Mouse (Mus musculus): ENCODE measurements at regions not wholly inside any gene's neighbourhood (a gene's known extent, or its start where the extent isn't known, plus 50 kb on each side); places are given as distances from the start of the nearest gene placed in this dataset.

GRCm38 (mm10) chr4:84149149-84150050, 525.7 kb downstream of the Bnc2 start:
- Histone ChIP-seq H3K4me1 (ENCODE audit: control insufficient read depth in 1 of 2, insufficient read depth in 2 of 2, low read length in 2 of 2) (no peaks in the 10 kb centered on the region), H3K27ac (ENCODE audit: control insufficient read depth, low read depth, low read length) (no peak overlapping the region), H3K9ac (ENCODE audit: control insufficient read depth, low read depth, low read length, poor library complexity, severe bottlenecking) (no peak overlapping the region), H3K4me3 (ENCODE audit: control insufficient read depth in 1 of 2, insufficient read depth in 1 of 2, low read depth in 2 of 2, low read length in 2 of 2) (no peak overlapping the region), H3K9me3 (replicated peaks; ENCODE audit: insufficient read depth, low read length) (no peaks in the 10 kb centered on the region), H3K27me3 (ENCODE audit: control insufficient read depth in 1 of 2, insufficient read depth in 2 of 2, low read length in 2 of 2) (no peaks in the 10 kb centered on the region), H3K79me2 (ENCODE audit: control insufficient read depth, insufficient read depth, low read length, poor library complexity) (no peaks in the 10 kb centered on the region), H3K36me3 (ENCODE audit: control insufficient read depth in 1 of 2, insufficient read depth in 2 of 2, low read length in 2 of 2) (no peaks in the 10 kb centered on the region)
- TF ChIP-seq ZNF384 (IDR thresholded peaks at IDR 0.05; ENCODE audit: low read depth, low read length) (no peak), RCOR1 (IDR thresholded peaks at IDR 0.05; ENCODE audit: low read depth, low read length) (no peak)
- no peak for DNase-seq (ENCODE audit: low read depth, low spot score)

GRCm38 (mm10) chr4:84150698-84151097, 524.4 kb downstream of the Bnc2 start:
- H3K9me3 ChIP-seq (replicated peaks; ENCODE audit: insufficient read depth, low read length), result no peaks in the 10 kb centered on the region
- H3K9ac ChIP-seq (ENCODE audit: control insufficient read depth, low read depth, low read length, poor library complexity, severe bottlenecking), result no peak overlapping the region
- H3K4me1 ChIP-seq (ENCODE audit: control insufficient read depth in 1 of 2, insufficient read depth in 2 of 2, low read length in 2 of 2), result no peaks in the 10 kb centered on the region
- H3K27me3 ChIP-seq (ENCODE audit: control insufficient read depth in 1 of 2, insufficient read depth in 2 of 2, low read length in 2 of 2), result no peaks in the 10 kb centered on the region
- no peaks in the 10 kb centered on the region for H3K79me2 ChIP-seq (ENCODE audit: control insufficient read depth, insufficient read depth, low read length, poor library complexity)
- no peak overlapping the region for H3K4me3 ChIP-seq (ENCODE audit: control insufficient read depth in 1 of 2, insufficient read depth in 1 of 2, low read depth in 2 of 2, low read length in 2 of 2)
- no peak for DNase-seq (ENCODE audit: low read depth, low spot score)
- TF ChIP-seq GATA1 (IDR thresholded peaks at IDR 0.05; ENCODE audit: low read depth, low read length), result no peak
- TF ChIP-seq USF2 (IDR thresholded peaks at IDR 0.05; ENCODE audit: borderline replicate concordance in 1 of 2, insufficient read depth in 1 of 2, low read depth in 1 of 2, low read length in 2 of 2), result no peak
- no peak for TF ChIP-seq MXI1 (IDR thresholded peaks at IDR 0.05; ENCODE audit: low read depth, low read length)
- TF ChIP-seq ZNF384 (IDR thresholded peaks at IDR 0.05; ENCODE audit: low read depth, low read length), result no peak
- TF ChIP-seq MYC (IDR thresholded peaks at IDR 0.05; ENCODE audit: low read depth, low read length), result no peak
- no peak for TF ChIP-seq BHLHE40 (IDR thresholded peaks at IDR 0.05; ENCODE audit: borderline replicate concordance, low read depth, low read length)
- no peak for TF ChIP-seq ZKSCAN1 (IDR thresholded peaks at IDR 0.05; ENCODE audit: low read depth, low read length)
- TF ChIP-seq UBTF (IDR thresholded peaks at IDR 0.05; ENCODE audit: borderline replicate concordance, insufficient read depth, low read depth, low read length), result no peak
- no peak for TF ChIP-seq NELFE (IDR thresholded peaks at IDR 0.05; ENCODE audit: low read depth, low read length)
- H3K36me3 ChIP-seq (ENCODE audit: control insufficient read depth in 1 of 2, insufficient read depth in 2 of 2, low read length in 2 of 2), result no peaks in the 10 kb centered on the region
- H3K27ac ChIP-seq (ENCODE audit: control insufficient read depth, low read depth, low read length), result no peak overlapping the region

DNA sequence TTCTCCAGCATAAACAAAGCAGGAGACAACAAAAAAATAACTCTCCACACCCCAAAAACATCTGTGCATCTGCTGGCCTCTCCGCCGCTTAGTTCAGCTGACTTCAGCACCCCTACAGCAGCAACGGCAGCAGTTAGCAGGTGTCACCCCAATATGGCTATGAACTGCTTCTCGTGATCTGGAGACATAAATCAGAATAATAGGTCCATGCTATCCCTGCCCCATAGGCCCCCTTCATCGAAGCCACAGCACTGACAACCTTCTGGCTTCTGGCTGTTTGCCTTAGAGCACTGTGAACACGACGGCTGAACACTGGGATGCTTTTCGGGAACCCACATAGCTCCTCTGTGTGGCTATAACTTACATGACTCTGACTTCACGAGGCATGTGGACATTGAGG, 523.8 kb downstream of the Bnc2 start:
- no peak overlapping the region for H3K4me3 ChIP-seq (ENCODE audit: control insufficient read depth in 1 of 2, insufficient read depth in 1 of 2, low read depth in 2 of 2, low read length in 2 of 2)
- H3K27ac ChIP-seq (ENCODE audit: control insufficient read depth, low read depth, low read length), result no peak overlapping the region
- no peak for DNase-seq (ENCODE audit: low read depth, low spot score)
- TF ChIP-seq TCF12 (IDR thresholded peaks at IDR 0.05; ENCODE audit: low read depth, low read length), result no peak
- no peak for TF ChIP-seq MAX (IDR thresholded peaks at IDR 0.05; ENCODE audit: low read length)
- TF ChIP-seq SMC3 (IDR thresholded peaks at IDR 0.05; ENCODE audit: low read depth, low read length), result no peak
- no peak for TF ChIP-seq NRF1 (IDR thresholded peaks at IDR 0.05; ENCODE audit: insufficient read depth, low read depth, low read length, poor library complexity, severe bottlenecking)
- TF ChIP-seq CHD1 (IDR thresholded peaks at IDR 0.05; ENCODE audit: low read depth, low read length), result no peak
- no peak for TF ChIP-seq JUND (IDR thresholded peaks at IDR 0.05; ENCODE audit: low read depth, low read length)
- no peak for TF ChIP-seq ZC3H11A (IDR thresholded peaks at IDR 0.05; ENCODE audit: low read depth, low read length)
- H3K36me3 ChIP-seq (ENCODE audit: control insufficient read depth in 1 of 2, insufficient read depth in 2 of 2, low read length in 2 of 2), result no peaks in the 10 kb centered on the region
- no peaks in the 10 kb centered on the region for H3K4me1 ChIP-seq (ENCODE audit: control insufficient read depth in 1 of 2, insufficient read depth in 2 of 2, low read length in 2 of 2)
- no peaks in the 10 kb centered on the region for H3K9me3 ChIP-seq (replicated peaks; ENCODE audit: insufficient read depth, low read length)
- H3K27me3 ChIP-seq (ENCODE audit: control insufficient read depth in 1 of 2, insufficient read depth in 2 of 2, low read length in 2 of 2), result no peaks in the 10 kb centered on the region
- H3K9ac ChIP-seq (ENCODE audit: control insufficient read depth, low read depth, low read length, poor library complexity, severe bottlenecking), result no peak overlapping the region
- no peaks in the 10 kb centered on the region for H3K79me2 ChIP-seq (ENCODE audit: control insufficient read depth, insufficient read depth, low read length, poor library complexity)

Measured in MEL (cell line).